Mouse (Mus musculus) layer of hippocampus, adult 9-10 months (tissue): ENCODE measurements around the gene Dock4.

ENCODE experiments used
- DNase-seq: peaks from one replicate; pipeline ENCODE4 v3.0.0; 2022; ENCODE audit warnings: low spot score

Gene Dock4

GRCm38 (mm10) chr12:40887496-40887895 is 441.7 kb downstream of the Dock4 start:
- DNase-seq, result no peak

GRCm38 (mm10) chr12:40888261-40888791 is 442.6 kb downstream of the Dock4 start:
- no peak for DNase-seq

GRCm38 (mm10) chr12:40888829-40889228 is 443.1 kb downstream of the Dock4 start:
- no peak for DNase-seq

- no peak for DNase-seq
Observed at GRCm38 (mm10) chr12:40889534-40889933, 443.8 kb downstream of the Dock4 start.

- no peak for DNase-seq
Observed at GRCm38 (mm10) chr12:40891168-40891567, 445.4 kb downstream of the Dock4 start.

GRCm38 (mm10) chr12:40893741-40894140 is 448.0 kb downstream of the Dock4 start:
- DNase-seq, result no peak

- DNase-seq, result no peak
Observed at GRCm38 (mm10) chr12:40894695-40895094, 448.9 kb downstream of the Dock4 start.
